Mouse (Mus musculus): ENCODE measurements around the gene Olfr513.

Gene Olfr513

GRCm38 (mm10) chr7:108750673-108751072, at the start of gene Olfr513:
Gene Olfr513 (plus strand): TSS chr7:108750973.
- DNase-seq (ENCODE audit: low spot score in 2 of 2), result no peak

- no peak for DNase-seq (ENCODE audit: low spot score in 2 of 2)
These were observed 37.8 kb upstream of the Olfr513 start, which contains the start of gene Olfr512 for GRCm38 (mm10) chr7:108713020-108713419. Gene Olfr512 (plus strand): TSS chr7:108713320.

- DNase-seq (ENCODE audit: low spot score in 2 of 2), result no peak
These were observed 9.6 kb downstream of the Olfr513 start for GRCm38 (mm10) chr7:108760411-108760810.

GRCm38 (mm10) chr7:108797205-108797933, 46.6 kb downstream of the Olfr513 start:
- DNase-seq (ENCODE audit: low spot score in 2 of 2), result no peak

All from urinary bladder, postnatal 4 days (tissue).